Mouse (Mus musculus) kidney, embryonic 15.5 days (tissue): ENCODE results near the gene Milr1. TPM values are rescaled to one million over a fixed set of nuclear protein-coding genes. Genes with fewer than 3 reads are reported as not detected.

Source experiments
- ATAC-seq: fragments of 200-750 bp; cut with Nextera tagmentation; replicated peaks from 2 replicates; pipeline ENCODE4 v1.8.0; 2017; ENCODE audit warnings: moderate TSS enrichment; ENCODE audit not compliant: low FRiP score
- H3K27ac ChIP-seq: fragments of 300-500 bp; sonication (generic); 2 replicates; pipeline ENCODE4 v1.5.1; 2015; ENCODE audit warnings: mild to moderate bottlenecking, inconsistent platforms
- H3K27me3 ChIP-seq: fragments of 300-500 bp; sonication (generic); 2 replicates; pipeline ENCODE4 v1.6.1; 2015; ENCODE audit warnings: inconsistent platforms
- H3K36me3 ChIP-seq: fragments of 300-500 bp; sonication (generic); 2 replicates; pipeline ENCODE4 v1.6.1; 2015; ENCODE audit warnings: inconsistent platforms
- H3K4me1 ChIP-seq: fragments of 300-500 bp; sonication (generic); 2 replicates; pipeline ENCODE4 v1.6.1; 2015; ENCODE audit warnings: inconsistent platforms
- H3K4me2 ChIP-seq: fragments of 300-500 bp; sonication (generic); 2 replicates; pipeline ENCODE4 v1.6.1; 2015; ENCODE audit warnings: moderate library complexity, mild to moderate bottlenecking, inconsistent platforms
- H3K4me3 ChIP-seq: fragments of 300-500 bp; sonication (generic); replicated peaks from 2 replicates; pipeline ENCODE4 v1.5.1; 2015; ENCODE audit warnings: mild to moderate bottlenecking, inconsistent platforms
- H3K9ac ChIP-seq: fragments of 300-500 bp; sonication (generic); 2 replicates; pipeline ENCODE4 v1.6.1; 2015; ENCODE audit warnings: mild to moderate bottlenecking, inconsistent platforms
- H3K9me3 ChIP-seq: fragments of 300-500 bp; sonication (generic); replicated peaks from 2 replicates; pipeline ENCODE4 v1.6.1; 2016; ENCODE audit warnings: inconsistent platforms
- WGBS: fragments of 180-500 bp; shearing (Covaris S2); methylation state at CpG from one replicate; pipeline ENCODE4 v1.1.7; 2015; ENCODE audit warnings: mixed read lengths; 5-methylcytosine and 5-hydroxymethylcytosine counted together
- microRNA-seq: library from miRNA; unstranded; fragments of <30 nt; microRNA quantifications from one replicate; pipeline ENCODE4, GENCODE M21; 2016
- polyA plus RNA-seq: library from polyadenylated mRNA; unstranded; fragments of >200 nt; fragmentation: Nextera tagmentation; extraction: Ambion mirVana; gene quantifications from 2 replicates; pipeline ENCODE4 v1.2.1, GENCODE M21; 2015

Gene Milr1
- polyA plus RNA-seq, 1 experiment from 2014 or later: 1.7 TPM

GRCm38 (mm10) chr11:106817156-106817555 lies 66.1 kb downstream of the Milr1 start:
- no peak overlapping the region for H3K27ac ChIP-seq
- WGBS: 89% methylated on average over 3 of the region's 3 CpGs
- H3K36me3 ChIP-seq: peaks cover 92% of the 10 kb centered on the region
- H3K9ac ChIP-seq: no peak overlapping the region
- no peaks in the 10 kb centered on the region for H3K9me3 ChIP-seq
- no peaks in the 10 kb centered on the region for H3K27me3 ChIP-seq
- H3K4me2 ChIP-seq: no peak overlapping the region
- 0 out of 2 replicates have a peak, but pooled peaks cover 10% of the 10 kb centered on the region for H3K4me1 ChIP-seq
- no peak overlapping the region for H3K4me3 ChIP-seq
- no peak for ATAC-seq

GRCm38 (mm10) chr11:106817808-106818207 lies 66.8 kb downstream of the Milr1 start:
- no peak overlapping the region for H3K27ac ChIP-seq
- no peak overlapping the region for H3K9ac ChIP-seq
- H3K9me3 ChIP-seq: no peaks in the 10 kb centered on the region
- no peak overlapping the region for H3K4me2 ChIP-seq
- H3K4me3 ChIP-seq: no peak overlapping the region
- H3K27me3 ChIP-seq: no peaks in the 10 kb centered on the region
- 0 out of 2 replicates have a peak, but pooled peaks cover 10% of the 10 kb centered on the region for H3K4me1 ChIP-seq
- ATAC-seq: no peak
- WGBS: 89% methylated on average over 6 of the region's 6 CpGs
- H3K36me3 ChIP-seq: peaks cover 92% of the 10 kb centered on the region

- H3K36me3 ChIP-seq: peaks cover 92% of the 10 kb centered on the region
- no peak overlapping the region for H3K4me3 ChIP-seq
- peak overlapping the region; percentile 25; the same call in 1 of the 2 replicates for H3K27ac ChIP-seq
- H3K9ac ChIP-seq: no peak overlapping the region
- no peak overlapping the region for H3K4me2 ChIP-seq
- no peaks in the 10 kb centered on the region for H3K9me3 ChIP-seq
- H3K27me3 ChIP-seq: no peaks in the 10 kb centered on the region
- WGBS: 46% methylated on average over 9 of the region's 9 CpGs
- ATAC-seq: no peak
- H3K4me1 ChIP-seq: 0 out of 2 replicates have a peak, but pooled peaks cover 10% of the 10 kb centered on the region
These were observed 67.3 kb downstream of the Milr1 start for GRCm38 (mm10) chr11:106818341-106818740.

Small RNAs within 50 kb of the gene (microRNA-seq; reads per million reads assigned to microRNA genes)
- gene Gm25994: not detected
- gene Mir3064: 7.3 reads per million, percentile 26 among the genes with 10 or more reads in this experiment

Other genes starting within 250 kb of the Milr1 start
- 8.5 and 9.3 TPM in 2 replicates for gene Tex2, start 137.8 kb upstream of the Milr1 start, polyA plus RNA-seq
- 59.3 and 66.5 TPM in 2 replicates for gene Pecam1, start 598 bp upstream of the Milr1 start, polyA plus RNA-seq
- 10.2 and 12.1 TPM in 2 replicates for gene Polg2, start 28.3 kb downstream of the Milr1 start, polyA plus RNA-seq
- 344 and 366 TPM in 2 replicates for gene Ddx5, start 38.0 kb downstream of the Milr1 start, polyA plus RNA-seq
- gene Cep95, start 38.0 kb downstream of the Milr1 start, polyA plus RNA-seq: 21.7 and 22.0 TPM in 2 replicates
- 12.8 and 13.7 TPM in 2 replicates for gene Smurf2, start 169.5 kb downstream of the Milr1 start, polyA plus RNA-seq
- 407 and 415 TPM in 2 replicates for gene Kpna2, start 248.3 kb downstream of the Milr1 start, polyA plus RNA-seq